17 mouse cellular contexts compared by ENCODE assay signal in the genomic region with DNA sequence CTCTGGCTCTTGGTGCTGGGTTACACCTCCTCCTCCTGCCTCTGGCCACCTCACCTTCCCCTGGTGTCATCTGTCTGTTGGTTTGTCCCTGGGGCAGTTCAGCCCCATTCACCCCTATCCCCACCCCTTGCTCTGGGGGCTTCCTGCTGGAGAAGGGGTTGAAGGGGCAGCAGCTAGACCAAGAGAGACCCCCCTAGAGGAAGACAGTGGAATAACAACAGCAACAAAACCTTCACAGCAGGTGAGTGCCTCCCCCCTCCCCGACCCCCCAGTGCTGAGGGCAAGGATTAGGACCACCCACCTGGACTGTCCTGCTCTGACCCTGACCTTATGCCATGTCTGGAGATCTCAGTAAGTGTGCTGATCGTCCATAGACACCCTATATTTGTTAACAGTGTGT. TPM values are rescaled to one million over a fixed set of nuclear protein-coding genes. Genes with fewer than 3 reads are reported as not detected.
DNase-seq lines count a peak whose midpoint lies in the region; ATAC-seq and TF ChIP-seq lines count a peak whose summit lies in the region.
"Had no signal": no experiment of that assay in that cellular context is flagged by ENCODE, and none has a peak within 500 bp of the region (broad histone marks: within the 10 kb centered on the region; RNA-seq: fewer than 3 reads in every experiment).

No protein-coding gene starts in this region.

- no peak overlapping the region for H3K27ac ChIP-seq in layer of hippocampus, adult 2 months
- H3K27ac ChIP-seq: hindbrain, embryonic 13.5 days; lung, embryonic 15.5 days; neural tube, embryonic 15.5 days had no signal

- H3K4me3 ChIP-seq in layer of hippocampus, adult 2 months = no peak overlapping the region
- H3K4me3 ChIP-seq: erythroblast, embryonic 14.5 days; hindbrain, embryonic 13.5 days; lung, embryonic 15.5 days; neural tube, embryonic 15.5 days had no signal

- no peak for DNase-seq in layer of hippocampus, adult 2 months (ENCODE audit: low spot score in 2 of 2)
- no peak for DNase-seq in layer of hippocampus, postnatal 10 days (ENCODE audit: low spot score in 2 of 2)
- peak; percentile 16 for DNase-seq in thymus, postnatal 14 days
- DNase-seq in thymus, adult 18-20 months = no peak
- peak; percentile 25 for DNase-seq in splenic B cell, adult 2 months (ENCODE audit: low read depth, low spot score)
- no peak for DNase-seq in layer of hippocampus, postnatal 14 days (ENCODE audit: low spot score in 2 of 2)
- no peak for DNase-seq in cerebellum, postnatal 25 days
- DNase-seq: adrenal gland, adult 2 months; embryo, embryonic 11 days; kidney, postnatal 10 days; midbrain, embryonic 14.5 days; right cerebral cortex, postnatal 4 days had no signal

- peak; percentile 73 for TF ChIP-seq CTCF in layer of hippocampus, adult 2 months (conservative IDR thresholded peaks at IDR 0.05)

- peak; percentile 61 for ATAC-seq in common myeloid progenitor, adult 5-6 weeks (replicated peaks; ENCODE audit: low read depth, poor library complexity, severe bottlenecking)

- H3K27me3 ChIP-seq in splenic B cell, adult 2 months (ENCODE audit: control insufficient read depth, insufficient read depth, low read length, poor library complexity, severe bottlenecking) = no peaks in the 10 kb centered on the region
- H3K27me3 ChIP-seq: lung, embryonic 15.5 days; neural tube, embryonic 15.5 days had no signal

- no peaks in the 10 kb centered on the region for H3K36me3 ChIP-seq in splenic B cell, adult 2 months (ENCODE audit: control insufficient read depth, insufficient read depth, low read length, poor library complexity, severe bottlenecking)
- H3K36me3 ChIP-seq: hindbrain, embryonic 13.5 days; lung, embryonic 15.5 days; neural tube, embryonic 15.5 days had no signal

RNA-seq across cellular contexts. Expression of a gene that starts 15.8 kb away (rescaled TPM):
- 100 to 1,000 TPM; 179 to 198 TPM for total RNA-seq in layer of hippocampus, adult 2 months (2021)
- total RNA-seq in layer of hippocampus, postnatal 10 days (2021) = 100 to 1,000 TPM; 162 to 173 TPM
- total RNA-seq in common myeloid progenitor, adult 5-6 weeks (2017) = not detected in 2 replicates
- total RNA-seq in layer of hippocampus, postnatal 14 days (2021) = 100 to 1,000 TPM; 143 to 153 TPM

RNA-seq across cellular contexts. Expression of a gene that starts 31.8 kb away (rescaled TPM):
- 100 to 1,000 TPM in 1 of 2 experiments, 10 to 100 TPM in 1; 95.6 to 101 TPM for total RNA-seq in layer of hippocampus, adult 2 months (2021)
- 100 to 1,000 TPM; 121 to 130 TPM for total RNA-seq in layer of hippocampus, postnatal 10 days (2021)
- total RNA-seq in common myeloid progenitor, adult 5-6 weeks (2017) = 74.2 and 99.5 TPM in 2 replicates
- 10 to 100 TPM; 96.9 to 100.0 TPM for total RNA-seq in layer of hippocampus, postnatal 14 days (2021)

RNA-seq across cellular contexts. Expression of a gene that starts 36.0 kb away (rescaled TPM):
- under 1 TPM; 0.27 to 0.28 TPM for total RNA-seq in layer of hippocampus, adult 2 months (2021)
- under 1 TPM; 0.29 to 0.43 TPM for total RNA-seq in layer of hippocampus, postnatal 10 days (2021)
- total RNA-seq in common myeloid progenitor, adult 5-6 weeks (2017) = 2.2 and 2.6 TPM in 2 replicates
- total RNA-seq in layer of hippocampus, postnatal 14 days (2021) = under 1 TPM; 0.25 to 0.45 TPM

Comparison
In these comparisons a context has a peak if more than half of its experiments do, and no peak if none do; other contexts are left out.
1. DNase-seq: peak in thymus, postnatal 14 days (single experiment) and splenic B cell, adult 2 months (single experiment); none in layer of hippocampus, adult 2 months (0 of 2), layer of hippocampus, postnatal 10 days (0 of 2), thymus, adult 18-20 months (0 of 2), layer of hippocampus, postnatal 14 days (0 of 2) and cerebellum, postnatal 25 days (0 of 2).
2. RNA of a gene that starts 15.8 kb away (total RNA-seq): 179 to 198 TPM in layer of hippocampus, adult 2 months, 162 to 173 TPM in layer of hippocampus, postnatal 10 days and 143 to 153 TPM in layer of hippocampus, postnatal 14 days; not detected in common myeloid progenitor, adult 5-6 weeks; every median in the first group is over 100 times any median in the second.